Mouse (Mus musculus) urinary bladder, postnatal 10 days (tissue): ENCODE measurements around the gene Ireb2.
"Not testable (repeated sequence)": the region's sequence is repeated elsewhere in the genome, so short reads cannot be mapped to it uniquely, and the experiment has no call there.

Experiments
- DNase-seq: peaks from one replicate; pipeline ENCODE4 v3.0.0; 2022; ENCODE audit warnings: low spot score

The Ireb2 gene

DNA sequence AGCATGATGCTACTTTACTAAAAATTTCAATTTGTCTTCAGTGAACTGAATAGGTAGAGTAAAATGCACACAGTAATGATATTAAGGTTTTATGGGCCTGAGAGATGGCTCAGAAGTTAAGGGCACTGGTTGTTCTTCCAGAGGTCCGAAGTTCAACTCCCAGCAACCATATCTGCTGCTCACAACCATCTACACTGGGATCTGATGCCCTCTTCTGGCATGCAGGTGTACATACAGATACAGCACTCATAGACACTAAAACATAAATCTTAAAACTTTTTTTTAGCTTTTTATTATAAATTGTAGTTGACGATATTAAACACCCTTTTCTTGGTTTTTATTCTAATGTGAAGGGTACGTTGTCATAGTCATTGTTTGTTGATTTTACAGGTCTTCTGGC lies 33.5 kb downstream of the Ireb2 start:
- DNase-seq = no peak

GRCm38 (mm10) chr9:54909446-54909845 lies 45.9 kb downstream of the Ireb2 start:
- DNase-seq = no peak

- DNase-seq = no peak
Measured at GRCm38 (mm10) chr9:54915576-54915975, 52.0 kb downstream of the Ireb2 start.

GRCm38 (mm10) chr9:54916401-54916800 lies 52.8 kb downstream of the Ireb2 start:
- DNase-seq = no peak

DNA sequence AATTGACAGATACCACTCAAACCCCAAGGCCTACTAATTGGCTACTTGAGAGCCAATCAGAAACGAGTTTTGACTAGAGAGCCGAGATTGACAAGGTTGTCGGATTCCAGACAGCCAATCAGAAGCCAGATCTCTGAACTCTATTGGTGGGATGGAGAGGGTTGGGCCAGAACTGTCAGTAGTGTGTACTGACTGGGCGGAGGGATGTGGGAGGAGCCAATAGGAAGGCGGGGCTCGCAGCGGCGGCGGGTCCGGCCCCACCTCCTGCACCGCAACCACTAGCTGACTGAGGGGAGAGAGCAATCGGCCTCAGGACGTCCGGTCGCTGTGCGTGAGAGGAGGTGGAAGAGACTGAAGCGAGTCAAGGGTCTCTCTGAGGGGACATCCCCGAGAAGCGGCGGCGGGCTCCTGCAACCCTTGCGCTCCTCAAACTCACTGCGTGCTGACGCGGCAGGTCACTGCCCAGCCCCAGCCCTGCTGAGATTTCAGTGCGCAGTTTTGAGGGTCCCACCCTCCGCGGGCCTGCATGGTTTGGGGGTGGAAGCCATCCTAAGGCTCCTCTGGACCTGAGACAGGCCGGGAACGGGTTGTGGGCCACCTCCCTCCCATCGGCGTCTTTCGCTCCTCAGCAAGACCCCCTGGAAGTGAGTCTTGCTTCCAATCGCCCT lies 53.6 kb downstream of the Ireb2 start, which contains the start of gene Hykk:
Gene Hykk (plus strand): TSS at position 274 of the 668 bp plus-strand sequence.
- peak; percentile 32 for DNase-seq

DNA sequence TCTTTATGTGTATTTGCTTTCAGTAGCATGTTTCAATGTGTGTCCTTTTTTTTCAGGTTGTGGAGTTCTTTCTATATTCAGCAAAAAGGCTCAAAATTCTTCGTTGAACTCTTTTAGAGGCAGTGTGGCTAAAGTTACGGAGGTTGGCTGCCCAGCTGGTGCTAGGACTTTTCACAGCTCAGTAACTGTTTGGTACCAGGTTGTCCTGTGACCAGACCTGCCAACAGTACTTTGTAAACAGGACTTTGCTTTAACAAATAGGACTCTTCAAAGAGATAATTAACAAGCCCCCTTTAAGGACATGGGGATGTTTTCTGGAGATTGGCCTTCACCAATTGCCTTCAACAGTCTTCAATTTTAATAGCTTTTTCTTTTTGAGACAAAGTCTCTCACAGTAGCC lies 54.6 kb downstream of the Ireb2 start:
- DNase-seq = no peak

GRCm38 (mm10) chr9:54918781-54919180 lies 55.2 kb downstream of the Ireb2 start:
- no peak for DNase-seq

DNA sequence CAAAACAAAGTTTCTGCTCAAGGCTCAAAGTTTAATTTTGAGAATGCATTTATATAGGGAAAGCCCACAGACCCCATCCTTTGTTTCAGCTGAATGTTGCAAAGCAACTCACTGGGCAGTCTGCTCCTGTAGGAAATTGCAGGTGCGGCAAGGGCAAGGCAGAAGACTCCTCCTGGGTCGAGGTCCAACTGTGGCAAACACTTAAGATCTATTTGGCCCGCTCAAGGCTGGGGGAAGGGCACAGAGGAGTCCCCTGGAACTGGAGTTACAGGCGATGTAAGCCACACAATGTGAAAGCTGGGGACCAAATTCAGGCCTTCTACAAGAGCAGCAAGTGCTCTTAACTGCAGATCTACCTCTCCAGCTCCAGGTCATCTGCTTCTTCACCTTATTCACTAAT lies 56.4 kb downstream of the Ireb2 start:
- DNase-seq = no peak

GRCm38 (mm10) chr9:54930741-54931140 lies 67.2 kb downstream of the Ireb2 start:
- no peak for DNase-seq

GRCm38 (mm10) chr9:54931765-54932164 lies 68.2 kb downstream of the Ireb2 start:
- DNase-seq = no peak

GRCm38 (mm10) chr9:54932379-54932778 lies 68.8 kb downstream of the Ireb2 start:
- DNase-seq = no peak

DNA sequence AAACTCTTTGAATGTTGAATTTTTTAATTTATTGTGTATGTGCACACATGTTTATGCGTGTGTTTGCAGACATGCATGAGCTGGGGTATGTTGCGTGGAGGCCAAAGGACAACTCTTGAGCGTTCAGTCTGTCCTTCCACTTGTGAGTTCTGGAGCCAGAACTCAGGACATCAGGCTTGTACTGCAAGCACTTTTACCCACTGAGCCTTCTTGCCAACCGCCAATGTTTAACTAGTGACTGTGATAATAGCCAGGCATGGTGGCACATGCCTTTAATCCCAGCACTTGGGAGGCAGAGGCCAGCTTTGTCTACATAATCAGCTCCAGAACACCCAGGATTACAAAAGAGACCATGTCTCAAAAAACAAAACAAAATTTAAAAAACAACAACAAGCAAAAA lies 78.5 kb downstream of the Ireb2 start:
- no peak for DNase-seq

DNA sequence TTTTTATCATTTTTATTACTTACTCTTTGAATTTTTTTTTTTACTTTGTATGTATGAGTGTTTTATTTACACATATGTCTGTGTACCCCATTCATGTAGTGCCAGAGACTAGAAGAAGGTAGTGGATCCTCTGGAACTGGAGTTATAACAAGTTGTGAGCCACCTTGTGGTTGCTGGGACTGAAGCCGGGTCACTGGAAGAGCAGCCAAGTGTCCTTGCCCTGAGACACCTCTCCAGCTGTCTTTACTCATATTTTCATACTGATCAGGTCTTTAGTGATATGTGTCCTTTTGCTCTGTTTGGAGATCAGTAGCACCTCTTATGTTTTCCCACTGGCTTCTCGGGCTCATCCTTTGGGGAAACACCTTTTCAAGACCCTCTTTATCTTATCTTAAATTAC lies 80.9 kb downstream of the Ireb2 start:
- no peak for DNase-seq

- no peak for DNase-seq
Measured at GRCm38 (mm10) chr9:54946256-54946655, 82.7 kb downstream of the Ireb2 start.

DNA sequence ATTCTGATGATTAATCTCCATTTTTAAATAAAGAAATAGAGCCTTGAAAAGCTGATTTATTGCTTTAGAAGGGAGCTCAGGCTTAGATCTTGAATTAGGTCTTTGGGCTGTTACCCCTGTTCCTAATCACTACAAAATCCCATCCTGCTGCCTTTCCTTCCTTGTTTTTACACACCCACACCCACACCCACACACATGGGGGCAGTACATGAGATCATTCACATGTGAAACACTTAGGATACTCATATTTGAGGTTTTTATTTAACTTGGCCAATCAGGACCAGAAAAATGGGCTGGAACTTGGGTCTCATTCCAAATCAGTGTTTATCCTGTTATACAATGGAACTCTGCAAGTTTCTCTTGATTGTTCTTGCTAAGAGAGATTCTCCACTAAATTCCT lies 85.9 kb downstream of the Ireb2 start:
- DNase-seq = no peak

DNA sequence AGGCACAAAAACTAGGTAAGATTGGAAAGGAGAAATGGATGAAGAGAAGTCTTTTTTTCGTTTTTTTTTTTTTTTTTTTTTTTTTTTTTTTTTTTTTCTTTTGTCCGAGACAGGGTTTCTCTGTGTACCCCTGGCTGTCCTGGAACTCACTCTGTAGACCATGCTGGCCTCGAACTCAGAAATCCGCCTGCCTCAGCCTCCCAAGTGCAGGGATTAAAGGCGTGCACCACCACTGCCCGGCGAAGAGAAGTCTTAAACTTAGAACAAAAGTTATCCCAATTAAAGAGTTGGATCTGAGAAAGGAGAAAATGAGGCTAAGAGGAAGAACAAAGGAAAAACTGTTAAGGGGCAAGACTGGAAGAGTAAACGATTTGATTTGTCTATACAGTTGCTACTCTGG lies 86.6 kb downstream of the Ireb2 start:
- DNase-seq = not testable (repeated sequence)

DNA sequence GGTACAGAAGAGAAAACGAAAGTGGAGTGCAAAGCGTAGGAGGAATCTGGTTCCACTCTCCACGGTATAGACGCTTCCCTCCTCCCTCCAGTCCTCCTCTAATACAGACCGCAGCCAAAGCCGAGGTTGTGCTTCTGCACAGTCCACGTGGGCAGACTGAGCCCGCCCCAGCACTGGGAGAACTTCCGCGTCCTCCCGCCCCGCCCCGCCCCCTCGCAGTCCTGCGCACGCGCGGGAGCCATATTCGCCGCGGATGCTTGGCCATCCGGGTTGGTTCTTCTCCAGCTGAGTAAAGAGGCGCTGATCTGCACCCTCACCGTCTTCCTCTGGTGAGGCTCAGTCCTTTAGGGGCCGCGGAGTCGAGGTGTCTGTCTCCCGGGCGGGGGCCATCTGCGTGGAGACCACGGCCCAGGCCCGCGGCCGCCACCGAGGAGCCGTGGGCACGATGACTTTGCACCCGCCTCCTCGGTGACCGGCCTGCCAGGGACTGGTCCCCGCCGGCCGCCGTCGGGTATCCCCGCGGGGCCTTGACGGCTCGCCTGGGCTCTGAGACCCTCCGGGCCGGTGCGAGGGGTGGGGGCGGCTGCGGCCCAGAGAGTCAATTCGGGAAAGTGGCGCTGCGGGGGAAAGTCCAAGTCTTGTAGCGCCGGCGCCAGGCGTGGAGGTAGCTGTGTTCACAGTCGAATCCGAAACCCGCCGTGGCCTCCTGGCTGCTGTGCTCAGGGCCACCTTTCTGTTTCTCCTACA lies 87.2 kb downstream of the Ireb2 start, which contains the start of the genes Psma4 and AY074887:
Gene Psma4 (plus strand): TSS at position 216 of the 747 bp plus-strand sequence.
Gene AY074887 (minus strand): TSS at position 424 of the 747 bp plus-strand sequence.
- peak; percentile 60 for DNase-seq

DNA sequence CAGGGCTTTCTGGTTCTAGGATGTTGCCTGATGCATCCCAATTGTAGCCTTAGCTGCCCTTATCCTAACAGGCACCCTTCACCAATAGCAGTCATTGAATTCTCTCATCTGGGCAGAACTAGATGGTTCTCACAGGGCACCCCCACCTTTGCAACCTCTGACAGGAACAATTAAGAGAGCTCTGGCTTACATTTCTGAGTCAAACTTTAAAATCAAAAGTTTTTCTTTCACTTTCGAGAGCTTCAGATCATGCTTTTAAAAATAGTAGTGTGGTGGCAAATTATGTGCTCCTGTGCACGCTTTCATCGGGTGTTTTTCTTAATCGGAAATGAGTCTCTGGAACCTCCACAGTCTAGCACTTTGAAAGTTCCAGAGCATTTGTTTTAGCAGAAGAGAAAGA lies 97.5 kb downstream of the Ireb2 start:
- DNase-seq = no peak
